11 mouse cellular contexts compared by ENCODE assay signal in the genomic region with DNA sequence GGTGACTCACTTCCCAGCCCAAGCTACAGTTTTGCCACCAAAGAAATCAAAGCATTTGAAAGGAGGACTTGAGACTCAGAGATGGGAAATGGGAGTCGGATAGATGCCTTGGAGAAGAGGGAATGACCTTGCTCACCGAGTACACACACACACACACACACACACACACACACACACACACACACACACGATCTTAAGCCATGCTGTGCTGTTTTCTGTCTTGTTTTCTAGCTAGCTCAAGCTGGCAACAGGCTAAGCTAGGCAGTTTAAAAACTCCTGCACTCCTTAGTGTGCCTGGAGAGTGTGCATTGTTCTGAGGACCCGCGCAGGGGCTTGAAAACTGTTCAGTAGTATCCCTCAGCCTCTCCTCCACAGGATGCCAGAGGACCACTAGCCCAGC. TPM values are rescaled to one million over a fixed set of nuclear protein-coding genes. Genes with fewer than 3 reads are reported as not detected.
DNase-seq lines count a peak whose midpoint lies in the region; ATAC-seq and TF ChIP-seq lines count a peak whose summit lies in the region.
"Had no signal": no experiment of that assay in that cellular context is flagged by ENCODE, and none has a peak within 500 bp of the region (broad histone marks: within the 10 kb centered on the region; RNA-seq: fewer than 3 reads in every experiment).

No protein-coding gene starts in this region.

- H3K4me2 ChIP-seq in intestine, embryonic 14.5 days (ENCODE audit: low read length) = peak overlapping the region; percentile 68
- H3K4me2 ChIP-seq in intestine, embryonic 15.5 days (replicated peaks) = no peak overlapping the region
- peak overlapping the region; percentile 74 for H3K4me2 ChIP-seq in hindbrain, embryonic 13.5 days
- peak overlapping the region; percentile 94 for H3K4me2 ChIP-seq in myocyte (ENCODE audit: low read depth)

- H3K9me3 ChIP-seq in intestine, embryonic 14.5 days (ENCODE audit: control insufficient read depth, low read length) = no peaks in the 10 kb centered on the region
- no peaks in the 10 kb centered on the region for H3K9me3 ChIP-seq in intestine, embryonic 15.5 days
- H3K9me3 ChIP-seq in hindbrain, embryonic 13.5 days = no peaks in the 10 kb centered on the region
- H3K9me3 ChIP-seq: megakaryocyte, embryonic 14.5 days had no signal

- no peak overlapping the region for H3K4me3 ChIP-seq in intestine, embryonic 14.5 days (ENCODE audit: low read depth, low read length)
- H3K4me3 ChIP-seq in intestine, embryonic 15.5 days (replicated peaks) = no peak overlapping the region
- H3K4me3 ChIP-seq in hindbrain, embryonic 13.5 days = peak overlapping the region; percentile 45
- peak overlapping the region; percentile 35 for H3K4me3 ChIP-seq in myocyte

- 0 out of 2 replicates have a peak, but pooled peaks cover 6% of the 10 kb centered on the region for H3K27me3 ChIP-seq in intestine, embryonic 14.5 days (replicated peaks; ENCODE audit: control insufficient read depth, insufficient read depth, low read length)
- peaks cover 5% of the 10 kb centered on the region; the same call in 1 of the 2 replicates for H3K27me3 ChIP-seq in intestine, embryonic 15.5 days (replicated peaks)
- H3K27me3 ChIP-seq in hindbrain, embryonic 13.5 days = peaks cover 4% of the 10 kb centered on the region; the same call in 1 of the 2 replicates
- no peaks in the 10 kb centered on the region for H3K27me3 ChIP-seq in myocyte (ENCODE audit: control insufficient read depth, insufficient read depth, insufficient read length)
- H3K27me3 ChIP-seq: Patski had no signal

- no peak for ATAC-seq in intestine, embryonic 14.5 days (replicated peaks; ENCODE audit: low FRiP score, low TSS enrichment, low read depth)
- no peak for ATAC-seq in intestine, embryonic 15.5 days
- no peak for ATAC-seq in hindbrain, embryonic 13.5 days (ENCODE audit: low FRiP score)
- ATAC-seq: Patski had no signal

- no peak overlapping the region for H3K27ac ChIP-seq in intestine, embryonic 14.5 days (ENCODE audit: low read depth)
- no peak overlapping the region for H3K27ac ChIP-seq in intestine, embryonic 15.5 days
- H3K27ac ChIP-seq in hindbrain, embryonic 13.5 days = no peak overlapping the region

- H3K4me1 ChIP-seq in intestine, embryonic 14.5 days (replicated peaks; ENCODE audit: control insufficient read depth, insufficient read depth, low read length) = peaks cover 4% of the 10 kb centered on the region; the same call in 1 of the 2 replicates
- H3K4me1 ChIP-seq in intestine, embryonic 15.5 days (replicated peaks) = peaks cover 7% of the 10 kb centered on the region
- peaks cover 14% of the 10 kb centered on the region for H3K4me1 ChIP-seq in hindbrain, embryonic 13.5 days (replicated peaks)

- peaks cover 5% of the 10 kb centered on the region for H3K79me2 ChIP-seq in myocyte (ENCODE audit: control insufficient read depth, insufficient read depth)

- 51% methylated on average over 5 of the region's 5 CpGs for WGBS in intestine, embryonic 14.5 days
- 55% methylated on average over 5 of the region's 5 CpGs for WGBS in intestine, embryonic 15.5 days
- WGBS in hindbrain, embryonic 13.5 days = 36% methylated on average over 5 of the region's 5 CpGs

- TF ChIP-seq POLR2A in myocyte (IDR thresholded peaks at IDR 0.05; ENCODE audit: insufficient read length, low read depth) = no peak

- no peak overlapping the region for H3ac ChIP-seq in myocyte (ENCODE audit: control insufficient read depth, insufficient read length)

- H3K36me3 ChIP-seq in intestine, embryonic 14.5 days (ENCODE audit: control insufficient read depth, insufficient read depth, low read length) = no peaks in the 10 kb centered on the region
- no peaks in the 10 kb centered on the region for H3K36me3 ChIP-seq in intestine, embryonic 15.5 days
- H3K36me3 ChIP-seq in hindbrain, embryonic 13.5 days = no peaks in the 10 kb centered on the region
- H3K36me3 ChIP-seq in myocyte (ENCODE audit: control insufficient read depth, insufficient read depth) = no peaks in the 10 kb centered on the region

- H3K9ac ChIP-seq in intestine, embryonic 14.5 days (ENCODE audit: low read length) = no peak overlapping the region
- no peak overlapping the region for H3K9ac ChIP-seq in intestine, embryonic 15.5 days
- H3K9ac ChIP-seq in hindbrain, embryonic 13.5 days = peak overlapping the region; percentile 69

- peak; percentile 8 for DNase-seq in adrenal gland, postnatal 14 days
- no peak for DNase-seq in adrenal gland, adult (ENCODE audit: inconsistent age in 2 of 2, low spot score in 1 of 2)
- DNase-seq in intestine, embryonic 14.5 days (ENCODE audit: low spot score) = no peak
- no peak for DNase-seq in gastrocnemius, adult 8-10 months (ENCODE audit: low spot score in 2 of 2)
- DNase-seq in layer of hippocampus, postnatal 14 days (ENCODE audit: low spot score in 2 of 2) = no peak
- DNase-seq: kidney, adult 11 months had no signal

TF ChIP-seq in myocyte, 11 proteins besides CTCF, POLR2A, EP300 and RAD21:
- TF ChIP-seq REST (IDR thresholded peaks at IDR 0.05; ENCODE audit: insufficient read depth, insufficient read length) (no peak), USF1 (IDR thresholded peaks at IDR 0.05; ENCODE audit: low read depth) (no peak)

RNA-seq across cellular contexts. Expression of a gene that starts 1.2 kb away (rescaled TPM):
- total RNA-seq in adrenal gland, postnatal 14 days (2021) = 3.5 and 4.4 TPM in 2 replicates
- 2.9 and 3.2 TPM in 2 replicates for polyA plus RNA-seq in intestine, embryonic 14.5 days (2014; fragmentation: Nextera tagmentation; extraction: Ambion mirVana)
- 3.9 and 4.8 TPM in 2 replicates for polyA plus RNA-seq in intestine, embryonic 15.5 days (2015; fragmentation: Nextera tagmentation; extraction: Ambion mirVana)
- polyA plus RNA-seq in hindbrain, embryonic 13.5 days (2015; fragmentation: Nextera tagmentation; extraction: Ambion mirVana) = 4.5 and 5.5 TPM in 2 replicates
- 5.3 TPM for polyA plus RNA-seq in myocyte (2012; fragmentation: generic; extraction: Trizol)
- 1 to 10 TPM; 1.1 to 2.5 (median 1.8) TPM for total RNA-seq in gastrocnemius, adult 8-10 months (2022)
- 1 to 10 TPM; 1.2 to 8.3 TPM for total RNA-seq in layer of hippocampus, postnatal 14 days (2021)

Comparison
In these comparisons a context has a peak if more than half of its experiments do, and no peak if none do; other contexts are left out.
1. H3K4me3 ChIP-seq: peak in hindbrain, embryonic 13.5 days (single experiment) and myocyte (single experiment); none in intestine, embryonic 14.5 days (single experiment) and intestine, embryonic 15.5 days (single experiment).